Mouse (Mus musculus): ENCODE results near the gene Nfkb2. TPM values are rescaled to one million over a fixed set of nuclear protein-coding genes. Genes with fewer than 3 reads are reported as not detected.

Nfkb2 gene
- polyA plus RNA-seq, 1 experiment: 122 TPM

GRCm38 (mm10) chr19:46326019-46326755 is 22.1 kb downstream of the Nfkb2 start:
- DNase-seq: no peak
- 24% methylated on average over 29 of the region's 29 CpGs for WGBS
- no peak overlapping the region for H3K4me3 ChIP-seq (ENCODE audit: control insufficient read depth, insufficient read depth, low read length)

GRCm38 (mm10) chr19:46326756-46327305 is 22.7 kb downstream of the Nfkb2 start, which contains the start of gene Psd:
TSS of gene Psd (minus strand) at chr19:46327156.
- WGBS: 2% methylated on average over 35 of the region's 35 CpGs
- no peaks in the 10 kb centered on the region; the same call in 1 of the 2 replicates for H3K27me3 ChIP-seq (ENCODE audit: control insufficient read depth, insufficient read depth, low read length)
- DNase-seq: peak; percentile 40
- peaks cover 21% of the 10 kb centered on the region for H3K4me1 ChIP-seq (replicated peaks; ENCODE audit: control insufficient read depth, insufficient read depth, low read length)
- peak within 1 kb of the TSS; percentile 77 for H3K4me3 ChIP-seq (ENCODE audit: control insufficient read depth, insufficient read depth, low read length)
- H3K36me3 ChIP-seq (ENCODE audit: control insufficient read depth, insufficient read depth, low read length): no peaks in the 10 kb centered on the region
- TF ChIP-seq POLR2A (IDR thresholded peaks at IDR 0.05; ENCODE audit: control insufficient read depth, extremely low read depth, insufficient read depth, low read length, poor library complexity): no peak
- H3K27ac ChIP-seq (ENCODE audit: control insufficient read depth, insufficient read depth, low read length): no peak within 1 kb of the TSS

More at GRCm38 (mm10) chr19:46326019-46326755, 22.1 kb downstream of the Nfkb2 start:
- no peak for TF ChIP-seq CTCF (IDR thresholded peaks at IDR 0.05; ENCODE audit: borderline replicate concordance, control insufficient read depth, extremely low read depth, insufficient read depth, low read length, poor library complexity)
- no peak for TF ChIP-seq POLR2A (IDR thresholded peaks at IDR 0.05; ENCODE audit: control insufficient read depth, extremely low read depth, insufficient read depth, low read length, poor library complexity)
- no peak overlapping the region for H3K27ac ChIP-seq (ENCODE audit: control insufficient read depth, insufficient read depth, low read length)
- H3K27me3 ChIP-seq (ENCODE audit: control insufficient read depth, insufficient read depth, low read length): no peaks in the 10 kb centered on the region; the same call in 1 of the 2 replicates
- no peaks in the 10 kb centered on the region for H3K36me3 ChIP-seq (ENCODE audit: control insufficient read depth, insufficient read depth, low read length)
- peaks cover 21% of the 10 kb centered on the region for H3K4me1 ChIP-seq (replicated peaks; ENCODE audit: control insufficient read depth, insufficient read depth, low read length)

GRCm38 (mm10) chr19:46327531-46328064 is 23.5 kb downstream of the Nfkb2 start:
- Histone ChIP-seq H3K36me3 (ENCODE audit: control insufficient read depth, insufficient read depth, low read length) (no peaks in the 10 kb centered on the region), H3K27ac (ENCODE audit: control insufficient read depth, insufficient read depth, low read length) (no peak overlapping the region), H3K4me1 (replicated peaks; ENCODE audit: control insufficient read depth, insufficient read depth, low read length) (peaks cover 21% of the 10 kb centered on the region), H3K27me3 (ENCODE audit: control insufficient read depth, insufficient read depth, low read length) (no peaks in the 10 kb centered on the region; the same call in 1 of the 2 replicates), H3K4me3 (ENCODE audit: control insufficient read depth, insufficient read depth, low read length) (peak overlapping the region; percentile 77)
- TF ChIP-seq CTCF (IDR thresholded peaks at IDR 0.05; ENCODE audit: borderline replicate concordance, control insufficient read depth, extremely low read depth, insufficient read depth, low read length, poor library complexity) (no peak), POLR2A (IDR thresholded peaks at IDR 0.05; ENCODE audit: control insufficient read depth, extremely low read depth, insufficient read depth, low read length, poor library complexity) (no peak)
- 39% methylated on average over 14 of the region's 14 CpGs for WGBS
- no peak for DNase-seq

- Histone ChIP-seq H3K27ac (ENCODE audit: control insufficient read depth, insufficient read depth, low read length) (no peak within 1 kb of the TSS), H3K27me3 (ENCODE audit: control insufficient read depth, insufficient read depth, low read length) (no peaks in the 10 kb centered on the region; the same call in 1 of the 2 replicates), H3K36me3 (ENCODE audit: control insufficient read depth, insufficient read depth, low read length) (no peaks in the 10 kb centered on the region), H3K4me1 (replicated peaks; ENCODE audit: control insufficient read depth, insufficient read depth, low read length) (peaks cover 21% of the 10 kb centered on the region), H3K4me3 (ENCODE audit: control insufficient read depth, insufficient read depth, low read length) (peak within 1 kb of the TSS; percentile 77)
- TF ChIP-seq POLR2A (IDR thresholded peaks at IDR 0.05; ENCODE audit: control insufficient read depth, extremely low read depth, insufficient read depth, low read length, poor library complexity): peak; percentile 68
- peak; percentile 56; the same call in 1 of the 2 replicates for TF ChIP-seq CTCF (IDR thresholded peaks at IDR 0.05; ENCODE audit: borderline replicate concordance, control insufficient read depth, extremely low read depth, insufficient read depth, low read length, poor library complexity)
- DNase-seq: peak; percentile 83
- WGBS: under 1% methylated on average over 81 of the region's 81 CpGs
These were observed 24.2 kb downstream of the Nfkb2 start, which contains the start of gene Fbxl15 for GRCm38 (mm10) chr19:46328081-46329030. TSS of gene Fbxl15 (plus strand) at chr19:46328184.

GRCm38 (mm10) chr19:46329031-46329641 is 25.0 kb downstream of the Nfkb2 start:
- Histone ChIP-seq H3K36me3 (ENCODE audit: control insufficient read depth, insufficient read depth, low read length) (no peaks in the 10 kb centered on the region), H3K4me1 (replicated peaks; ENCODE audit: control insufficient read depth, insufficient read depth, low read length) (peaks cover 21% of the 10 kb centered on the region), H3K27me3 (ENCODE audit: control insufficient read depth, insufficient read depth, low read length) (no peaks in the 10 kb centered on the region; the same call in 1 of the 2 replicates), H3K4me3 (ENCODE audit: control insufficient read depth, insufficient read depth, low read length) (peak overlapping the region; percentile 77), H3K27ac (ENCODE audit: control insufficient read depth, insufficient read depth, low read length) (no peak overlapping the region)
- no peak for DNase-seq
- TF ChIP-seq CTCF (IDR thresholded peaks at IDR 0.05; ENCODE audit: borderline replicate concordance, control insufficient read depth, extremely low read depth, insufficient read depth, low read length, poor library complexity) (no peak), POLR2A (IDR thresholded peaks at IDR 0.05; ENCODE audit: control insufficient read depth, extremely low read depth, insufficient read depth, low read length, poor library complexity) (no peak)
- 2% methylated on average over 54 of the region's 54 CpGs for WGBS

All from thymus, adult 2 months (tissue).